Mouse (Mus musculus) lung, postnatal 0 days (tissue): ENCODE measurements around the gene Brd7.

Source experiments
- CTCF ChIP-seq: IDR thresholded peaks from 2 replicates; pipeline ENCODE4 v1.5.1; 2016; ENCODE audit warnings: antibody characterized with exemption, mild to moderate bottlenecking
- EP300 ChIP-seq: IDR thresholded peaks from 2 replicates; pipeline ENCODE4 v1.6.1; 2016; ENCODE audit warnings: antibody characterized with exemption, mild to moderate bottlenecking, control low read depth

- TF ChIP-seq EP300 (no peak), CTCF (no peak)
Observed at GRCm38 (mm10) chr8:88307736-88308135, 54.3 kb downstream of the Brd7 start.
